Mouse (Mus musculus) adrenal gland (tissue): ENCODE results near the gene Pyroxd1.

Experiments used
- intact Hi-C: fragments of 180-260 bp; cut with DNase I; formaldehyde crosslinking; loops from one replicate; pipeline ENCODE4 v1.15.1; 2025

The Pyroxd1 gene

DNA sequence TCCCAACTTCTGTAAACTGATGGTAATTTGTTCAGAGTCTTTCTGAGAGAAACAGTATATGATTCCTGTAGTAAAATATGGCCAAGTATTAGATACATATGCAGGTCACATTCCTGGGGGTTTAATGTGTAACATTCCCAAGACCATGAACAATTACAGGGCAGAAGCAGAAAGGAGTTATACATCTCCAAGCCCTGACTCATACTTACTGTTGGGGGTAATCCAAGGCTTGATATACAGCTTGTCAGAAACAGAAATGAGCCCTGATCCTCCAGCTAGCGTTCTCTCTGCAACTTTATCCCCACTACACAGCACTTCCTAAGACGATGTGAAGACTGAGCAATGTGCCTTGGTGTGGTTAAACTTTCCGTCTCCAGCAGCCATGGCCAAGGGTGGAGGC, 22.1 kb downstream of the Pyroxd1 start:
- intact Hi-C loops = no loop called here

DNA sequence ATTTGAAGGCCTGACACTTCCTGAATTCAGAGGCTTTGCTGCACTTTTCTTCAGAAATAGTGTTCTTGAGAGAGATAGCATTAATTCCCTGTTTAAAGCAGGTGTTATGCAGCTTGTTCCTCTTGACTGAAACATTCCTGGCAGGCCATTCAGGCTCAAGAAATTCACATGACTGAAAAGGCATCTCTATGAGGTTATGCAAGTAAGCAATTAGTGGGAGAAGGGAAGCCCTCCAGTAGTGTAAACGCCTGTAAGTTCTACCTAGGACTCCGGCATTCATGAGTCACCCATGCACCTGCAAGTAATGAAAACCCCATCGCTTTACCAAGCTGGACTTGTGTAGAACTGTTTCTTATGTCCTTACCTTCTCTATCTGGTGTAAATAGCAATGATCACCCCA, 24.1 kb downstream of the Pyroxd1 start:
- intact Hi-C loops = no loop called here

DNA sequence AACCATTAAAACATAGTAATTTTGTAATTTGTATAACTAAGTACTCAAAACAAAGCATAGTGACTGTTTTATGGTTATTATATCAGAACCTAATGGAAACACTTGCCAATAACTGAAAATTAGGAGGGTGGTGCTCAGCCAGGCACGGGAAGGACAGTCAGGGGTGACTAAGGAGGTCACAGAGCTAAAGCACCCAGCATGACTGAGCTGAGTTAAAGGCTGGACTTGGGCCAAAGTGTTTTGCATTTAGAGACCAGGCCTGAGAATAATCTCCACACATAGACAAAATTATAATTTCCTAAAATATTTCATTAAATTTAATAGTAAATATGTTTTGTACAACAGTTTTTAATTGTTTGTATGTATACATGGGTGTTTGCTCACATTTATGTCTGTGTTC, 31.6 kb downstream of the Pyroxd1 start:
- intact Hi-C loops = no loop called here

DNA sequence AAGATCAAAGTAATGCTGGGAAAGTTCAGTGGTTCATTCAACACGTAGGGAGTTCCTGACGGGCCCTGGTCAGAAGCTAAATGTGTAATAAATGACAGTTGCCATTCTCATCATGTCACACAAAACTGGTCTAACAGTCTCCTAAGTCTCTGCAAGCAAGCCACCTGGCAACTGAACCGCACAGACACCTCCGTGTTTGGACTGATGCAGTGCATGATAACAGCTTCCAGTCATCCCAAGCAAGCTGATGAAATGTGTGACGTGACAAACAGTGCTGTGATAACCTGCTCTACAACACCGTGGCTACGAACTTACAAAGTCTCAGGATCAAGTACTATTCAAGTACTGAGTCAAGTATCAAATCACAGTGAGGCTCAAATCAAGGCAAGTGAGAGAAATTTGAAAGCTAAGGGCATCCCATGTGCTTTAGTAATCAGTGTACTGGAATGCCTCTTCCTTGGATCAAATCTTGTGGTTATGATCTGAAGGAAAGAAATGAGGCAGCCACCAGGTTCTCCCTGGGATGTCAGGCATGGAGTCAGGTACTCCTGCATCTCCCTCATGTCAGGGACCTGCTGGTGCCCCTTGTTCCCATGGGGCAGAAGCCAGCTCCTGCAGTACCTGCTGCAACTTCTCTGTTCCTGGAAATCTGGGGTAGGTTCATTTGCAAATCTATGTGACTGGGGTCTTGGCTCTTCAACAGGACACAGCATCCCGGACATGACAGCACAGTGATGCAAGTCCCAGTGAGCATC, 33.3 kb downstream of the Pyroxd1 start:
- intact Hi-C loops = no loop called here

DNA sequence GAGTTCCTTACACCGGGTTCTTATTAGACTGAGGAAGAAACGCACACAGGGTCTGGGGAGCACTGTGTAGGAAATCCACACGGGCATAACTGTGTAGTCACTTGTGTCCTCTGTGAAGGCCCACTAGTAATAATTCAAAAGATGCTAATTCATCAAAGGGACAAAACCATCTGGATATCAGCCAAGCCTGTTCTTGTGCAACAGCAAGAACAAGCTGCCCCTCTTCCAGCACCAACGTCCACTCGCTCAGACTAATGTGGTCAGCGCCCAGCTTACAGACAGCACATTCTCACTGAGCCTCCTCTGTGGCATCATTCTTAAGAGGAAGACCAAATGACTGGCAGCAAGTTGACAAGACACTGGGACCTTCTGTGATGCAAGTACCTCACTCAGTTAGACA, 34.5 kb downstream of the Pyroxd1 start:
- intact Hi-C loops = loop anchor here (10.0 kb wide), 1 partner anchor 135 kb away; no protein-coding TSS in a partner anchor

DNA sequence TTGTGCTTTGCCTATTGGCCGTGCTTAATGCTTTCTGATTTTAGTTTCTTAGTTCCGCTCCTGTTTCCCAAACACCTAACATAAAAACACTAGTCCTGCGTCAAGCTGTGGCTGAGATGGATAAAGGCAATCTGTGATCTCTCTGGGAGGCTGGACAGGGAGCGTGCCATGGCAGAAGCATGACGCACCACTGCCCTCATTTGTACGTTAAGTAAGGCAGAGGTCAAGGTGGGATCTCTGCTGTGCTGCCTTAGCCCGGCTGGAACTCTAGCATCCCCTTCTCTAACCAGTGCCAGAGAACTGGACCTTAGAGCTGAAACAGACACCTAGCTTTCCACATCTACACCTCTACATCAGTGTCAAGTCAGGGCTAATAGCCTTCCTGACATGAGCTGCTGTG, 36.2 kb downstream of the Pyroxd1 start:
- intact Hi-C loops = loop anchor here (10.0 kb wide), 1 partner anchor 133 kb away; no protein-coding TSS in a partner anchor

DNA sequence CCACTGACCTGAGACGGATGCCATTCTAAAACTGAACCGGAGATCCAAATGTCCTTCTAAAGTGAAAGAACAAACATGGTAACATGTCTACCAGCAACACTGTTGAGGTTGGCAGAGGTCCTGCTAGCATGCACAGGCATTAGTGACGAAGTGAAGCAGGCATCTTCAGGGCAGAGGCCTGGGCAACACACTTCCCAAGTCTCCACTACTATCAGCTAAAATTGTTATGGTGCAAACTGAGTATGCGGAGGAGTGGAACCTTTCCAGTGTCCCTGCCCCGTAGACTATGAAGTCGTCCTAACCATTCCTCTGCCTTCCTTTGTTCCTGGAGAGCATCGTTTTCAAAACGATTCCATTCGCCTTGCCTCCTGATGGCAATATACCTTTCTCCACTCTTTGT, 39.1 kb downstream of the Pyroxd1 start:
- intact Hi-C loops = loop anchor here (10.0 kb wide), 1 partner anchor 130 kb away; no protein-coding TSS in a partner anchor

DNA sequence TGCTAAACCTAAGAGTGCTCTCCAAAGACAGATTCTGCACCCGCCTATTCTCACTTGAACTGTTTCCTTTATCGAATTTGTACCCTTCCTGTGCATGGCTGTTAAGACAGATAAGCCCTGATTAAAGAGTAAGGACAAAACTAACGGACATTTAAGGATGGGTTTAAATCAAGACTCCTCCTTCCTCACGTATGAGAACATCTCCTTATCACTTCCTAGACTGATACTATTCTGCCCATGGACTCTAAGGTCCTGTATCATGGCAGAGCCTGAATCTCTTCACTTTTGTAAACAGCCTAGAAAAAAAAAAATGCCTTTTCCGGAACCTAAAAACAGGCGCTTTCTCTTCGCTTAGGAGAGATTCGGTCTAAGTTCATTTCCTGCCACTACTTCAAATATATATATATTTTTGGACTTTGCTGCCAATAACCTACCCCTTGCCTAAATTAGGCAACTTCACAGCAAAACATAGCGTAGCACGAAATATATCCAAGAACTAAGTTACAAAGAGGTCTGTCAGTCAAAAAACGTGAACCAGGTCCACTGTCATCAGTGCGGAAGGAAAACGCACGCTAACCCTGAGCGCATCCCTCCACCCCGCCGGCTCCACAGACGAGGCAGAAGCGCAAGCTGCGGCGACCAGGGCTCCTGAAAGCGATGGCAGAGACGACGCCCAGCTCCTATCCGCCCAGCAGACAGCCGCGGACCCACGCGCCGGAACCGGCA, 41.0 kb downstream of the Pyroxd1 start:
- intact Hi-C loops = loop anchor here (5.0 to 10.0 kb wide), 3 partner anchors 39 to 371 kb away; partner anchors contain the start of genes Cmas and Pyroxd1

DNA sequence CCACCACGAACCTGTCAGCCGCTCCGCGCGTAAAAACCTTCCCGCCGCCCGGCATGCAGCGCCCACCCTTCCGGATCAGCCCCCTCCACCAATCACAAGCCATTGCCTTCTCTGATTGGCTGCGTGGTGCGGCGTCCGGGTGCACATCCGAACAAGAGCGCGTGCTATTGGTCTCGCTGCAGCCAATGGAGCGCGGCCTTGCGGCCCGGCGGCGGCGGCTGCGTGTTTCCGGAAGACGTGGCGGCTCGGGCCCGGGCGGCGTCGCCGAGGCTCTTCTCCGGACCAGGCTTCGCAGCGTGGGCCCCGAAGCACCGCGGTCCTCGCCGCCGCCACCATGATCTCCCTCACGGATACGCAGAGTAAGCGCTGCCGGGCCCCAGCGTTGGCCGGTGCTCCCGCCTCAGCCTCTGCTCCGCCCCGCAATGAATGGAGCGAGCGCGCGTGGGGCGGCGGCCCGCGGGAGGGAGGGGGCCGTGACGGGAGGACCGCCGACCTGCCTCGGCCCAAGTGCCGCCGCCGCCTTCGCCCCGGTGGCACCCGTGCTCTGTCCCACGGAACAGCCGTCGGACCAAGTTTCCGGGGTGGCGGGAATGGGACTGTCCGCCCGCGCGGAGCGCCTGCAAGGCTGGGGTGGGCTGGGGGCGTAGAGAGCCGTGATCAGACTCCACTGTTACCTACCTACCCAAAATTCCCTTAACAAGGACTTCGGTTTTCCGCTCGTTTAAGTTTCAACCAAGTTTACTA, 41.7 kb downstream of the Pyroxd1 start, which contains the start of the genes Recql and Golt1b:
Gene Recql, minus strand, starts transcription at position 77 of the 744 bp plus-strand sequence.
Gene Golt1b, plus strand, starts transcription at position 211 of the 744 bp plus-strand sequence.
- intact Hi-C loops = loop anchor here (5.0 to 10.0 kb wide), 3 partner anchors 40 to 370 kb away; partner anchors contain the start of genes Cmas and Pyroxd1

DNA sequence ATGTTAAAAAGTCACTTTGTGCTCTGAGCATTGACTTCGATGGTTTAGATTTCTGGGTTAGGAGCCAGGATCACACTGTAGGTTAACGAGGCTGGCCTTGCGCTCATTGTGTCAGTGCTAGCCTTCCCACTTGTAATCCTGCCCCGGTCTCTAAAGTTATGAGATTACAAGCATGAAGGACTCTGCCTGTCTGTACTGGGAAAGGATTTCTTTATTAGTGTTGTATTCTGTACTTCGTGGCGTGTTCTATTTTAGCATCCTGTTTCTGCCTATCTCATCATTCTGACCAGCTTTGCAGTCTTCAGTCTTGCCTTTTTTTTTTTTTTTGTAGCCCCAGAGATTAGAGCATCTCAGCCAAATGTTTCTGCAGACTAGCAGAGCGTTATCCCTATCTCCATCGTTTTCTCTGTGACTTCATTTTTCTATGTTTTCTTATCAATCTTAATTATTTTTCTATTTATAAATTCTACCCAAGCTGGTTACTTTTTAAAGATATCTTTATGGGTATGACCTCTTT, 42.4 kb downstream of the Pyroxd1 start:
- intact Hi-C loops = loop anchor here (5.0 to 10.0 kb wide), 3 partner anchors 41 to 369 kb away; partner anchors contain the start of genes Cmas and Pyroxd1

DNA sequence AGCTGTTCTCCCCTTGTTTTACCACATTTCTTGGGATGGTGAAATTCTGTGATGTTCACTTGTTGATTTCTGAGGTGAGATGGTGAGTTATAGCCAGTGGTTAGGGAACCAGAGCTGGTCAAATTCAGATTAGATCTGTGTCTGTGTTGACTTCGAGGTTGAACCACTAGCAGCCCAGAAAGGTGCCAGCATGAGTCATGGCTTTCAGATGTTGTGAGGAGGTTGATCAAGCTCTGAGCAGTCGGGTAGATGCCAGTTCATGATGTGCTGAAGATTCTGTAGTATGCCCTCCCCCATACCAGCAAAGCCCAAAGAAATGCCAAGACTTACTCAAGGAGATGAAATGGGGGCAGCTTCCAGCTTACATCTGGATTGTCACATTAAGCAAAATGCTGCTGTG, 43.6 kb downstream of the Pyroxd1 start:
- intact Hi-C loops = loop anchor here (5.0 to 10.0 kb wide), 3 partner anchors 42 to 368 kb away; partner anchors contain the start of genes Cmas and Pyroxd1

DNA sequence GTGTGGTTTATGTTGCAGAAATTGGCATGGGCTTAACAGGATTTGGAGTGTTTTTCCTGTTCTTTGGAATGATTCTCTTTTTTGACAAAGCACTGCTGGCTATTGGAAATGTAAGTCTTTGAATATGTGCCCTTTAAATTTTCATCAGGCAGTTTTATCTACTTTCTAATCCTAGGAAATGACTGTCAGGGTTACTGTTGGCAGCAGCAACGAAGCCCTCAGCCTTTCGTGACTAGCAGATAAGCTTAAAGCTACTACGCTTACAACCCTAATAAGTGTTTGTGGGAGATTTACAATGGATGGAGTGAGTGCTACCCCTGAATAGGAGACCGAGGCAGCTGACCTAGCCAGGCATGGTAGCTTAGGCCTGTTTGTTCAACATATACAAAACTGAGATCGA, 46.9 kb downstream of the Pyroxd1 start:
- intact Hi-C loops = no loop called here

DNA sequence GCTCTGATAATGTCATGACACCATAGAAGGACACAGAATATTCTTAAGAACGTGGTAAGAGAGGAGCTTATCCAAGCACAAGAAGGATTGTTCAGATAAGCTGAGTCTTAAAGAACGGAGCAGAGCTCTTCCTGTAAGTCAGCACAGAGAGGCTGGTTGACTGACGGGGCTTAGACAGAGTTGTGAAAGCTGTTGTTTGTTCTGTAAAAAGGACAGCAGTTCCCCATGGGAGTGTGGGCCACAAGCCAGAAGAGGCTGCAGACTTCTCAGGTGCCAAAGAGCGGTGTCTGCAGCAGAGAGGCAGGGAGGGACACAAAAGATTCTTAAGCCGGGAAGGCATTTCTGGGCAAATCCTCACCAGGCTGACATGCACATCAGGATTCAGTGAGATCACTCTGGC, 49.2 kb downstream of the Pyroxd1 start:
- intact Hi-C loops = no loop called here

DNA sequence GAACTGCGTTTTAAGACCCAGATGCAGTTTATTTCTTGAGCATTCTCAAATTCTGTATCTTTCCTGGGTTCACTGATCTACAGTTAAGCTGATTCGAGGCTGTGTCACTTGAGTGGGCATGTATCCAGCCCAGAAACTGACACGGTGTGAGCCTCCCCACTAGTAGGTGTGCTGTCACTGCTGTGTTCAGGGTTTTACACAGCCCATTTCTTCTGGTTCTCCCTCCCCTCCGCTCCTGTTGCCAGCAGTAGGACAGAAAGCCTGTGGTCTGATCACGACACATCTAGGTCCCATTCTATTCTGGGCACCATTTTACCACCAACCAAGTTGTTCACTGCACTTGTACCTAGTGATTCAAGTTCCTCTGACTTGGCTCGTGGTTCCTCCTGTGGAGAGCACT, 50.3 kb downstream of the Pyroxd1 start:
- intact Hi-C loops = no loop called here

DNA sequence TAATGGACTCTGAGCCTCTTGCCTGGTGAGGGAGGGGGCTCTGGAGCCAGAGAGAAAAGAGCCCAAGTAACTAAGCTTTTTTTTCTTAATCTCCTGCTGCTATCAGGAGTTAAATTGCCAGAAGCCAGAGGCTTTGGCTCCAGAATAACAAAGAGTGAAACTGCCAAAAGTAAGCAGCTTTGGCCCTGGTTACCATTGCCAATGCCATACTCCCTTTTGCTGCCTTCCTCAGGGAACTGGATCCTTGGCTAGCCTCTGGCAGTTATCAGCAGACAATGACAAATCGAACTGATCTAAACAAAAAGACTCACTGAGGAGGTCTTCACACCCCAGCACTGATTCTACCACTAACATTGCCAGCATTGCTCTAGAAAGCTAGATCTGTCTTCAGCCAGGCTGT, 65.7 kb downstream of the Pyroxd1 start:
- intact Hi-C loops = no loop called here
